Mouse (Mus musculus): ENCODE measurements around the gene Olfr1052. TPM values are rescaled to one million over a fixed set of nuclear protein-coding genes. Genes with fewer than 3 reads are reported as not detected.

Olfr1052 gene
- polyA plus RNA-seq (2017; shearing (Covaris generic)): not detected

DNA sequence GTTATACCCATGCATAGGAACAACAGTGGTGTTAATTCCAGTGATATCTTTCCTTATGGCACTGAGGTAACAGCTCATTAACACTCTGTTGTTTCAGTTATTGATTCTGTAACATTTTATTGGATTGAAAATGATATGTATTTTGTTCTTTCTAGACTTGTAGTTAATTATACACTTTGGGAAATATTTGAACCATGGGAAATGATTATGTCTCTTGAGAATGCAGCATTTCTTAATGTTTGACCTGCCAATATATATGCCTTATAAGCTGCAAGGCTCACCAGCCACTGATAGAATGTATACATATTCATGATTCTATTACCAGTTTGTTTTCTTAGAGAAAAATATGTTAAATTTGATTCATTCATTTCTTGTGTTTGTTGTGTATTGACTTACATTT lies at the start of gene Olfr1052:
Gene Olfr1052 (plus strand): TSS at position 301 of the 400 bp plus-strand sequence.

DNA sequence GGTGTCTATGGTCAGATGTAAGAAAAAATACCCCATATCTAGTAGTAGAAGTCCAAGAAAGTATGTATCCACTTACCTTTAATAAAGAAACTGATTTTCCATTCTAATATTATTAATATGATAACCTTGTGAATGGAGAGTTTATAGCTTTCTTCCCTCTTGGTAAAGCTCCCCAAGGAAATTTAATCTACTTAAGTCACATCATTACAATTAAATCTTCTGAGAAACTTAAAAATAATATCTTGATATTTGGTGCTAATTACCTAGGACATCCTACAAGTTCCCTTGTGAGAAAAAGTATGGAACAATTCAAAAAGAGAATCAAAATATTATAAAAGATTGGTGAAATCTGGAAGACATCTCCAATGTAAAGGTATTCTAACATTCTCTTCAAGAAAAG lies 34.0 kb upstream of the Olfr1052 start, which contains the start of gene Olfr1049:
Gene Olfr1049 (minus strand): TSS at position 101 of the 400 bp plus-strand sequence.

DNA sequence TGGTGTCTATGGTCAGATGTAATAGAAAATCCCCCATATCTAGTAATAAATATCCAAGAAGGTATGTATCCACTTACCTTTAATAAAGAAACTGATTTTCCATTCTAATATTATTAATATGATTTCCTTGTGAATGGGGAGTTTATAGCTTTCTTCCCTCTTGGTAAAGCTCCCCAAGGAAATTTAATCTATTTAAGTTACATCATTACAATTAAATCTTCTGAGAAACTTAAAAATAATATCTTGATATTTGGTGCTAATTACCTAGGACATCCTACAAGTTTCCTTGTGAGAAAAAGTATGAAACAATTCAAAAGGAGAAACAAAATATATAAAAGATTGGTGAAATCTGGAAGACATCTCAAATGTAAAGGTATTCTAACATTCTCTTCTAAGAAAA lies 13.3 kb upstream of the Olfr1052 start, which contains the start of gene Olfr1051:
Gene Olfr1051 (minus strand): TSS at position 101 of the 400 bp plus-strand sequence.

DNA sequence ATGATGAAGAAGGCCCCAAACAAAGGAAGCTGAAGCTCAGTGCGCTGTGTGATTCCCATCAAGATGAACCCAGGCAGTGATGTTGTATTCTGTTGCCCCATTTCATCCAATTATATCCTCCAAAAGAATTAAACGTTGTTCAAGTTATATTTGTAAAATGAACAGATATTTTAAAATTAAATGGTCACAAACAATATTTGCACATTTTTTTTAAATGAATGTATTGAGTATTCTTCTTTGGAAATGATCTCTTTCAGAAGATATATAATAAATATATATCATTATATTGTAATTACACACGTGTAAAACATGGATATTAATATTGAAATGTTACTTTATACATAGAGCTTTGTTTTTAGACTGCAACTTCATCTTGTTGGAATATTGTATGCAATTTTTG lies 22.9 kb downstream of the Olfr1052 start, which contains the start of gene Olfr1053:
Gene Olfr1053 (minus strand): TSS at position 101 of the 400 bp plus-strand sequence.

DNA sequence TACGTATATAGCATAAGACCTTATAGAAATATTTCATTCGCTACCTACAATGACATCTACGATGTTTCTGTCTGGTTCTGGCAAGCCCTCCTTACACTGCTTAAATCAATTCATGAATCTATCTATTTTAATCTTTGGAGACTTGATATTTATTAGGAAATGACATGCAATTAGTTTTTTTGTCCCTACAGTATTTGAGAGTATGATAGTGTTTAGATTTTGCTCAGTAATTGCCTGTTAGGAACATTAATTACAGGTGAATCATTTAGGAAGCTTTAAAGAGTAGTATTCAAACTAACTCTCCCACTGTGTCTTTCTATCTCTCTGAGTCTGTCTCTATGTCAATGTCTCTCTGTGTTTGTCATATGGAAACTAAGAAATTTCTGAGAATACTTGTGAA lies 43.1 kb downstream of the Olfr1052 start, which contains the start of gene Olfr1054:
Gene Olfr1054 (minus strand): TSS at position 101 of the 400 bp plus-strand sequence.

Other genes starting within 250 kb of the Olfr1052 start
- gene Olfr1034, start 246.6 kb upstream of the Olfr1052 start, polyA plus RNA-seq (2017; shearing (Covaris generic)): not detected
- not detected for gene Olfr1036, start 218.5 kb upstream of the Olfr1052 start, polyA plus RNA-seq (2017; shearing (Covaris generic))
- not detected for gene Olfr1037, start 205.1 kb upstream of the Olfr1052 start, polyA plus RNA-seq (2017; shearing (Covaris generic))
- not detected for gene Olfr1039, start 156.5 kb upstream of the Olfr1052 start, polyA plus RNA-seq (2017; shearing (Covaris generic))
- gene Olfr1040, start 145.7 kb upstream of the Olfr1052 start, polyA plus RNA-seq (2017; shearing (Covaris generic)): not detected
- 0.29 TPM for gene Olfr1042, start 130.6 kb upstream of the Olfr1052 start, polyA plus RNA-seq (2017; shearing (Covaris generic))
- not detected for gene Olfr1043, start 124.9 kb upstream of the Olfr1052 start, polyA plus RNA-seq (2017; shearing (Covaris generic))
- 0.45 TPM for gene Olfr1044, start 114.6 kb upstream of the Olfr1052 start, polyA plus RNA-seq (2017; shearing (Covaris generic))
- 0.38 TPM for gene Olfr52, start 106.8 kb upstream of the Olfr1052 start, polyA plus RNA-seq (2017; shearing (Covaris generic))
- not detected for gene Olfr1045, start 89.4 kb upstream of the Olfr1052 start, polyA plus RNA-seq (2017; shearing (Covaris generic))
- not detected for gene Olfr1046, start 73.1 kb upstream of the Olfr1052 start, polyA plus RNA-seq (2017; shearing (Covaris generic))
- not detected for gene Olfr1047, start 61.1 kb upstream of the Olfr1052 start, polyA plus RNA-seq (2017; shearing (Covaris generic))
- not detected for gene Olfr1048, start 52.2 kb upstream of the Olfr1052 start, polyA plus RNA-seq (2017; shearing (Covaris generic))
- not detected for gene Olfr1049, start 34.1 kb upstream of the Olfr1052 start, polyA plus RNA-seq (2017; shearing (Covaris generic))
- gene Olfr1051, start 13.4 kb upstream of the Olfr1052 start, polyA plus RNA-seq (2017; shearing (Covaris generic)): not detected
- not detected for gene Olfr1053, start 22.8 kb downstream of the Olfr1052 start, polyA plus RNA-seq (2017; shearing (Covaris generic))
- gene Olfr1054, start 43.0 kb downstream of the Olfr1052 start, polyA plus RNA-seq (2017; shearing (Covaris generic)): not detected
- gene Olfr1055, start 57.8 kb downstream of the Olfr1052 start, polyA plus RNA-seq (2017; shearing (Covaris generic)): not detected
- not detected for gene Olfr1056, start 70.0 kb downstream of the Olfr1052 start, polyA plus RNA-seq (2017; shearing (Covaris generic))
- gene Olfr1057, start 85.9 kb downstream of the Olfr1052 start, polyA plus RNA-seq (2017; shearing (Covaris generic)): not detected
- not detected for gene Olfr1058, start 96.1 kb downstream of the Olfr1052 start, polyA plus RNA-seq (2017; shearing (Covaris generic))
- not detected for gene Olfr1061, start 121.6 kb downstream of the Olfr1052 start, polyA plus RNA-seq (2017; shearing (Covaris generic))
- not detected for gene Olfr1062, start 134.3 kb downstream of the Olfr1052 start, polyA plus RNA-seq (2017; shearing (Covaris generic))
- gene Olfr1065, start 158.1 kb downstream of the Olfr1052 start, polyA plus RNA-seq (2017; shearing (Covaris generic)): not detected
- gene Olfr1066, start 163.8 kb downstream of the Olfr1052 start, polyA plus RNA-seq (2017; shearing (Covaris generic)): not detected
- not detected for gene Olfr228, start 194.9 kb downstream of the Olfr1052 start, polyA plus RNA-seq (2017; shearing (Covaris generic))
- gene Olfr1076, start 216.0 kb downstream of the Olfr1052 start, polyA plus RNA-seq (2017; shearing (Covaris generic)): 0.41 TPM